Mouse (Mus musculus) CH12.LX (cell line): ENCODE measurements around the gene Espn. TPM values are rescaled to one million over a fixed set of nuclear protein-coding genes. Genes with fewer than 3 reads are reported as not detected.

Source experiments
- DNase-seq: peaks from one replicate; pipeline ENCODE4 v3.0.0-alpha.2; 2013; ENCODE audit errors: extremely low read depth
- H3K27ac ChIP-seq: 2 replicates; pipeline ENCODE4 v1.5.1; 2012; ENCODE audit warnings: low read depth, mild to moderate bottlenecking, control low read depth, moderate library complexity; ENCODE audit not compliant: insufficient read depth
- H3K27me3 ChIP-seq: replicated peaks from 2 replicates; pipeline ENCODE3; 2012; ENCODE audit warnings: inconsistent platforms
- H3K36me3 ChIP-seq, 2 experiments: replicated peaks in 1 of 2; 2 replicates each; pipeline versions ENCODE3 to v1.6.1; 2012; ENCODE audit warnings: inconsistent platforms in 1 of 2, low read length in 1 of 2, mild to moderate bottlenecking in 1 of 2, mixed read lengths in 1 of 2, moderate library complexity in 1 of 2; ENCODE audit not compliant: control insufficient read depth in 1 of 2, insufficient read depth in 1 of 2
- H3K4me1 ChIP-seq, 2 experiments: 2 replicates each; pipeline ENCODE4 v1.6.1; 2012; ENCODE audit warnings: inconsistent platforms in 1 of 2, moderate library complexity in 1 of 2; ENCODE audit not compliant: insufficient read depth in 2 of 2, control insufficient read depth in 1 of 2
- H3K4me2 ChIP-seq: 2 replicates; pipeline ENCODE4 v1.6.1; 2012; ENCODE audit warnings: low read depth, mild to moderate bottlenecking, control low read depth; ENCODE audit not compliant: poor library complexity, insufficient read depth, severe bottlenecking
- H3K4me3 ChIP-seq, 3 experiments: fragments of 150-350 bp in 1 of 3; sonication (generic) in 1 of 3; replicated peaks in 1 of 3; 2 replicates each; pipeline versions ENCODE3 to v1.5.1; 2011 to 2012; ENCODE audit warnings: low read depth in 2 of 3, low read length in 2 of 3, mild to moderate bottlenecking in 2 of 3, moderate library complexity in 2 of 3, control low read depth in 1 of 3, improper control_type of control experiment in 1 of 3, inconsistent platforms in 1 of 3, mixed read lengths in 1 of 3; ENCODE audit not compliant: poor library complexity in 1 of 3
- H3K79me2 ChIP-seq: replicated peaks from 2 replicates; pipeline ENCODE4 v1.6.1; 2012; ENCODE audit warnings: mild to moderate bottlenecking, moderate library complexity; ENCODE audit not compliant: control insufficient read depth, poor library complexity, insufficient read depth, severe bottlenecking; ENCODE audit errors: extremely low read depth
- H3K9ac ChIP-seq: 2 replicates; pipeline ENCODE4 v1.6.1; 2012; ENCODE audit warnings: low read depth, mild to moderate bottlenecking, control low read depth, moderate library complexity; ENCODE audit not compliant: insufficient read depth
- H3K9me3 ChIP-seq: replicated peaks from 2 replicates; pipeline ENCODE3; 2012; ENCODE audit warnings: low read length, inconsistent platforms, mixed read lengths
- BHLHE40 ChIP-seq: IDR thresholded peaks from 2 replicates; pipeline ENCODE4 v1.6.1; 2011; ENCODE audit warnings: mild to moderate bottlenecking, low read depth, low read length, improper control_type of control experiment
- CHD1 ChIP-seq: IDR thresholded peaks from 2 replicates; pipeline ENCODE4 v1.6.1; 2012; ENCODE audit warnings: low read depth, low read length, improper control_type of control experiment, inconsistent platforms
- CTCF ChIP-seq, 2 experiments: IDR thresholded peaks in 1 of 2; conservative IDR thresholded peaks in 1 of 2; 2 replicates each; pipeline ENCODE4 v1.5.1; 2011 to 2012; ENCODE audit warnings: low read depth in 2 of 2, low read length in 2 of 2, improper control_type of control experiment in 1 of 2, inconsistent platforms in 1 of 2, mild to moderate bottlenecking in 1 of 2, moderate library complexity in 1 of 2
- E2F4 ChIP-seq: IDR thresholded peaks from 2 replicates; pipeline ENCODE4 v1.6.1; 2011; ENCODE audit warnings: low read depth, low read length, improper control_type of control experiment; ENCODE audit not compliant: insufficient replicate concordance
- ETS1 ChIP-seq: conservative IDR thresholded peaks from 2 replicates; pipeline ENCODE4 v1.6.1; 2012; ENCODE audit warnings: low read depth, mild to moderate bottlenecking, inconsistent platforms, low read length, improper control_type of control experiment, moderate library complexity
- JUN ChIP-seq: IDR thresholded peaks from 2 replicates; pipeline ENCODE4 v1.6.1; 2011; ENCODE audit warnings: low read depth, mild to moderate bottlenecking, low read length, improper control_type of control experiment, moderate library complexity; ENCODE audit not compliant: insufficient read depth
- JUND ChIP-seq: conservative IDR thresholded peaks from 2 replicates; pipeline ENCODE4 v1.6.1; 2011; ENCODE audit warnings: low read depth, low read length, improper control_type of control experiment
- MAX ChIP-seq: IDR thresholded peaks from 2 replicates; pipeline ENCODE4 v1.6.1; 2011; ENCODE audit warnings: low read length, improper control_type of control experiment
- MAZ ChIP-seq: IDR thresholded peaks from 2 replicates; pipeline ENCODE4 v1.6.1; 2012; ENCODE audit warnings: low read depth, mild to moderate bottlenecking, inconsistent platforms, low read length, improper control_type of control experiment, moderate library complexity
- MEF2A ChIP-seq: IDR thresholded peaks from 2 replicates; pipeline ENCODE4 v1.6.1; 2014; ENCODE audit warnings: low read depth, mild to moderate bottlenecking, inconsistent platforms, low read length, improper control_type of control experiment, borderline replicate concordance
- NELFE ChIP-seq: IDR thresholded peaks from 2 replicates; pipeline ENCODE4 v1.6.1; 2011; ENCODE audit warnings: low read depth, low read length, improper control_type of control experiment
- NRF1 ChIP-seq: IDR thresholded peaks from 2 replicates; pipeline ENCODE4 v1.6.1; 2014; ENCODE audit warnings: low read depth, mild to moderate bottlenecking, inconsistent platforms, low read length, improper control_type of control experiment, moderate library complexity
- PAX5 ChIP-seq: IDR thresholded peaks from 2 replicates; pipeline ENCODE4 v1.6.1; 2012; ENCODE audit warnings: low read length, inconsistent platforms, mixed read lengths
- RAD21 ChIP-seq: IDR thresholded peaks from 2 replicates; pipeline ENCODE4 v1.6.1; 2011; ENCODE audit warnings: low read depth, mild to moderate bottlenecking, low read length, improper control_type of control experiment, moderate library complexity
- SMC3 ChIP-seq: IDR thresholded peaks from 2 replicates; pipeline ENCODE4 v1.6.1; 2011; ENCODE audit warnings: low read depth, low read length, improper control_type of control experiment
- TBP ChIP-seq: conservative IDR thresholded peaks from 2 replicates; pipeline ENCODE4 v1.6.1; 2011; ENCODE audit warnings: low read depth, low read length, improper control_type of control experiment
- TCF12 ChIP-seq: IDR thresholded peaks from 2 replicates; pipeline ENCODE4 v1.6.1; 2014; ENCODE audit warnings: low read depth, mild to moderate bottlenecking, inconsistent platforms, low read length, improper control_type of control experiment
- UBTF ChIP-seq: IDR thresholded peaks from 2 replicates; pipeline ENCODE4 v1.6.1; 2012; ENCODE audit warnings: low read depth, mild to moderate bottlenecking, inconsistent platforms, low read length, improper control_type of control experiment, moderate library complexity
- USF1 ChIP-seq: IDR thresholded peaks from 2 replicates; pipeline ENCODE4 v1.6.1; 2014; ENCODE audit warnings: low read depth, mild to moderate bottlenecking, inconsistent platforms, low read length, improper control_type of control experiment
- USF2 ChIP-seq: conservative IDR thresholded peaks from 2 replicates; pipeline ENCODE4 v1.6.1; 2011; ENCODE audit warnings: low read depth, low read length, improper control_type of control experiment
- ZC3H11A ChIP-seq: IDR thresholded peaks from 2 replicates; pipeline ENCODE4 v1.6.1; 2012; ENCODE audit warnings: low read depth, mild to moderate bottlenecking, inconsistent platforms, low read length, improper control_type of control experiment
- ZMIZ1 ChIP-seq: IDR thresholded peaks from 2 replicates; pipeline ENCODE4 v1.6.1; 2012; ENCODE audit warnings: low read depth, mild to moderate bottlenecking, inconsistent platforms, low read length, improper control_type of control experiment
- dilution Hi-C: fragments of 300-500 bp; cut with MboI; formaldehyde crosslinking; loops from 2 replicates; pipeline ENCODE4 v1.14.3; 2020; ENCODE audit warnings: low sequenced_read_pairs; ENCODE audit not compliant: extremely low pct_unique_long_range_greater_than_20kb, extremely low pct_ligation_motif_present
- in situ Hi-C: fragments of 300-500 bp; cut with MboI; formaldehyde crosslinking; loops from 3 replicates; pipeline ENCODE4 v1.14.3; 2019; ENCODE audit warnings: low sequenced_read_pairs, low pct_ligation_motif_present, low pct_unique_long_range_greater_than_20kb, mixed read lengths
- polyA plus RNA-seq: library from polyadenylated mRNA; unstranded; fragments of >175 nt; gene quantifications from 2 replicates; pipeline ENCODE4 v1.2.1, GENCODE M21; 2012; ENCODE audit warnings: low read depth; ENCODE audit not compliant: insufficient read length
- total RNA-seq, 2 experiments: library from RNA; depleted of rRNA; stranded (reverse); fragments of 300-350 nt in 1 of 2; fragments of >200 nt in 1 of 2; gene quantifications; 2 replicates each; pipeline ENCODE4 v1.2.3; 2012 to 2014

The Espn gene
- total and polyA plus RNA-seq, 3 experiments, result 0.25 TPM; not detected in 2

DNA sequence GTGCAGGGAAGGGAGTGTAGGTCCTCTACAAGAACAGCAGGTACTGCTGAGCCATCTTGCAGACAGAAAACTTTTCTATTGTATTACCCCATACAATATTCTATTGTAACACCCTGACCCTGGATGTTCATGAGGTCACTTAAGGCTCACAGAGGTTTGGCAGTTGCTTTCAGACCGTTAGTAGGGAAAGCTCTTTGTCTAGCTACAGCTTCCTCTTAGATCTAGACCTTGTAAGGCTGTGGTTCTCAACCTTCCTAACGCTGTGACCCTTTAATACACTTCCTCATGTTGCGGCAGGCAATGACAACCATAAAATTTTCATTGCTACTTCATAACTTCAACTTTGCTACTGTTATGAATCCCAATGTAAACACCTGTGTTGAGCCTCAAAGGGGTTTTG lies 24.5 kb upstream of the Espn start:
- Histone ChIP-seq H3K27me3 (no peaks in the 10 kb centered on the region), H3K4me2 (no peak overlapping the region), H3K9ac (no peak overlapping the region; the same call in 1 of the 2 replicates), H3K79me2 (peaks cover 13% of the 10 kb centered on the region; the same call in 1 of the 2 replicates), H3K4me3 (no peak overlapping the region), H3K36me3 (peaks cover 4 to 16% of the 10 kb centered on the region in 2 experiments), H3K9me3 (peaks cover 5% of the 10 kb centered on the region), H3K27ac (no peak overlapping the region), H3K4me1 (peaks cover 0 to 31% of the 10 kb centered on the region in 2 experiments; a peak in 3 of 4 replicates)
- in situ Hi-C loops, result loop anchor here (5.0 to 10.0 kb wide), 2 partner anchors 36 to 258 kb away; no protein-coding TSS in a partner anchor
- dilution Hi-C loops, result no loop called here
- no peak for DNase-seq
- TF ChIP-seq ZMIZ1, result no peak
- no peak for TF ChIP-seq PAX5
- no peak for TF ChIP-seq MAX
- no peak for TF ChIP-seq ETS1
- TF ChIP-seq ZC3H11A, result no peak
- TF ChIP-seq TBP, result no peak
- no peak for TF ChIP-seq TCF12
- no peak for TF ChIP-seq USF2
- TF ChIP-seq NRF1, result no peak

DNA sequence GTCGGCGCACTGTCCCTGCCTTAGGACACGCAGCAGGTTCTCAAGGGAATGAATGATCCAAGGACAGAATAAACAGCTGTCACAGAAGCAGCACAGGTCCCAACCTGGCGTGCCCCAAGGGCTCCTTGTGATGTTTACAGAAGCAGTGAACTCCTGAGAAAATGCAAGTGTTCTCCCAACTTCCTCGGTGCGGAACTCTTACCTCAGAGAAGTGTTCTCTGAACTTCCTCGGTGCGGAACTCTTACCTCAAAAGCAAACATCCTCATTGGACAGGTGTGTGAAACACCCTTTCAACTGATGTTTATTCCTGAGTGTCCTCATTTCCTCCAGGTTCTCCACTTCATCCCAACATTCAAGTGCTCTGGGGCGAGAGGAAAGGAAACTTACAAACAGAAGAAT lies 21.8 kb upstream of the Espn start:
- H3K4me3 ChIP-seq, result no peak overlapping the region
- peaks cover 11% of the 10 kb centered on the region for H3K9me3 ChIP-seq
- TF ChIP-seq NRF1 (no peak), CTCF (conservative IDR thresholded peaks at IDR 0.05 in 1 of 2, IDR thresholded peaks at IDR 0.05 in 1 of 2; ENCODE audit: low read depth in 2 of 2, low read length in 2 of 2) (no peak), JUND (no peak), MEF2A (no peak), BHLHE40 (no peak), NELFE (no peak), MAZ (no peak), SMC3 (no peak), USF2 (no peak), USF1 (no peak), CHD1 (no peak), E2F4 (no peak), PAX5 (no peak), RAD21 (no peak), UBTF (no peak), JUN (no peak), ETS1 (no peak)
- dilution Hi-C loops, result no loop called here
- in situ Hi-C loops, result loop anchor here (5.0 to 10.0 kb wide), 2 partner anchors 118 to 261 kb away; partner anchors contain the start of gene Hes3
- DNase-seq, result no peak
- H3K9ac ChIP-seq, result no peak overlapping the region
- peaks cover 0 to 14% of the 10 kb centered on the region in 2 experiments; a peak in 3 of 4 replicates for H3K4me1 ChIP-seq
- H3K27ac ChIP-seq, result no peak overlapping the region
- peaks cover 17% of the 10 kb centered on the region for H3K27me3 ChIP-seq
- H3K36me3 ChIP-seq, result no peaks in the 10 kb centered on the region
- H3K4me2 ChIP-seq, result no peak overlapping the region
- H3K79me2 ChIP-seq, result peaks cover 2% of the 10 kb centered on the region; the same call in 1 of the 2 replicates
